Mouse (Mus musculus): Measurements from ENCODE around the gene Fam135a. TPM values are rescaled to one million over a fixed set of nuclear protein-coding genes. Genes with fewer than 3 reads are reported as not detected.

Fam135a gene
- total and polyA plus RNA-seq, 2 experiments from 2014 or later, result 22.0 to 38.0 TPM

DNA sequence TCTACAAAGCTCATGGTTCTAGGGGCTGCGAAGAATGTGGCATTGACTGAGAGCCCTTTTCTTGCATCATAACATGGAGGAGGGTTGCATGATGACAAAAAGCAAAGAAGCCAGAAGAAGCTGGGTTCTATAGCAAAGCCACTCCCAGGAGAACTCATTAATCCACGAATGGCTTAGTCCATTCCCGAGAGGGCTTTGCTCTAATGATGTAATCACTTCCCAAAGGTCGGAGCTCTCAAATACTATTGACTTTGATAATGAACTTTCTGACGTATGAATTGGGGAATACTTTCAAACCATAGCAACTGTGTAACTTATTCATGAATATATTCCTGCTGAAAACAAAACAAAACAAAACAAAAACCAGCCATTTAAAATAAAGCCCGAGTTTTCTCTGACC is 27.7 kb upstream of the Fam135a start:
- Histone ChIP-seq H3K27ac (ENCODE audit: low read depth, low read length) (no peak overlapping the region), H3K4me1 (ENCODE audit: insufficient read depth, low read length) (no peaks in the 10 kb centered on the region), H3K9me3 (ENCODE audit: low read length) (no peaks in the 10 kb centered on the region), H3K27me3 (ENCODE audit: insufficient read depth, low read length) (no peaks in the 10 kb centered on the region), H3K4me2 (ENCODE audit: low read depth, low read length, poor library complexity, severe bottlenecking) (no peak overlapping the region), H3K36me3 (ENCODE audit: insufficient read depth, low read length) (no peaks in the 10 kb centered on the region), H3K9ac (replicated peaks; ENCODE audit: low read length, poor library complexity, severe bottlenecking) (no peak overlapping the region), H3K4me3 (ENCODE audit: low read depth, low read length) (no peak overlapping the region)
- no peak for ATAC-seq (ENCODE audit: low FRiP score)
- 48% methylated on average over 6 of the region's 6 CpGs for WGBS
- no peak for TF ChIP-seq CTCF (IDR thresholded peaks at IDR 0.05)
- DNase-seq (ENCODE audit: low spot score), result no peak

DNA sequence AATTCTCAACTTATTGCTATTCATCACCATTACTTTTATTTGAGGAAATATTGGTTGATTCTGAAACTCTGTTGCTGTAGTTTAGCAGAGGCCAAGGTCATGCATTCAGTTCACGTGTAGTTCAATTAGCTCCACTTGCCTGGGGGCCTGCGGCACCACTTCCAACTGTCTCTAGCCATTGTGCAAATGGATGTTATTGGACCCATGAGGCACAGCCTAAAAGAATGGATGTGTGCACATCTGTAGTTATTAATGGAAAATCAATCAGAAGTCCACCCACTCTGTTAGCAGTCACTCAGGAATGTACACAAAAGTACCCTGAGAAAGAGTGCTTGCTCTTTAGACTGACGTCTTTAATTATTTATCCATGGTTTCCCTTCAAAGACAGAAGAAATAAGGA is 24.5 kb upstream of the Fam135a start:
- no peak overlapping the region for H3K4me3 ChIP-seq (ENCODE audit: low read depth, low read length)
- DNase-seq (ENCODE audit: low spot score) (no peak), ATAC-seq (ENCODE audit: low FRiP score) (no peak)
- no peak overlapping the region for H3K27ac ChIP-seq (ENCODE audit: low read depth, low read length)
- WGBS, result 85% methylated on average over 3 of the region's 3 CpGs
- H3K4me1 ChIP-seq (ENCODE audit: insufficient read depth, low read length), result no peaks in the 10 kb centered on the region
- no peaks in the 10 kb centered on the region for H3K36me3 ChIP-seq (ENCODE audit: insufficient read depth, low read length)
- H3K4me2 ChIP-seq (ENCODE audit: low read depth, low read length, poor library complexity, severe bottlenecking), result no peak overlapping the region
- TF ChIP-seq CTCF (IDR thresholded peaks at IDR 0.05), result no peak
- no peaks in the 10 kb centered on the region for H3K27me3 ChIP-seq (ENCODE audit: insufficient read depth, low read length)
- H3K9ac ChIP-seq (replicated peaks; ENCODE audit: low read length, poor library complexity, severe bottlenecking), result no peak overlapping the region
- H3K9me3 ChIP-seq (ENCODE audit: low read length), result no peaks in the 10 kb centered on the region

DNA sequence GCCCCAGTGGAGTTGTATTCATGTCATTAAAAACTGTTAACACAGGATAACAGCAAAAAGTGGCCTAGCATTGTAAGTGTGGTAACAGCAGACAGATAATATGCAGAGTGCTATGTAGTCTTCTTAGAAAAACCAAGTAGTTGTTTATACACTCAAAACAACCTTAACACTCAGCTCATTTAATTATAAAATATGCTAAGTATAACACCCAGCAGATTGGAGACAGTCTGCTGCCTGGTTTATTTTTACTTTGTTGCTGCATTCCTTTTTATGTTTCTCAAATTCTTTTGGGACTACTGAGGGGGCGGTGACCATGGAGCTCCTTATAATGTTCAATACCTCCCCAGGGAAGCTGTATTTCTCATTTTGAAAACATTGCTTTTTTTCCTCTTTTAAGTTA is 22.4 kb upstream of the Fam135a start:
- H3K9me3 ChIP-seq (ENCODE audit: low read length), result no peaks in the 10 kb centered on the region
- no peak overlapping the region for H3K9ac ChIP-seq (replicated peaks; ENCODE audit: low read length, poor library complexity, severe bottlenecking)
- H3K27ac ChIP-seq (ENCODE audit: low read depth, low read length), result no peak overlapping the region
- H3K27me3 ChIP-seq (ENCODE audit: insufficient read depth, low read length), result no peaks in the 10 kb centered on the region
- H3K4me3 ChIP-seq (ENCODE audit: low read depth, low read length), result no peak overlapping the region
- DNase-seq (ENCODE audit: low spot score) (no peak), ATAC-seq (ENCODE audit: low FRiP score) (no peak)
- 85% methylated on average over 1 of the region's 1 CpGs for WGBS
- H3K4me2 ChIP-seq (ENCODE audit: low read depth, low read length, poor library complexity, severe bottlenecking), result no peak overlapping the region
- TF ChIP-seq CTCF (IDR thresholded peaks at IDR 0.05), result no peak
- no peaks in the 10 kb centered on the region for H3K4me1 ChIP-seq (ENCODE audit: insufficient read depth, low read length)
- H3K36me3 ChIP-seq (ENCODE audit: insufficient read depth, low read length), result no peaks in the 10 kb centered on the region

DNA sequence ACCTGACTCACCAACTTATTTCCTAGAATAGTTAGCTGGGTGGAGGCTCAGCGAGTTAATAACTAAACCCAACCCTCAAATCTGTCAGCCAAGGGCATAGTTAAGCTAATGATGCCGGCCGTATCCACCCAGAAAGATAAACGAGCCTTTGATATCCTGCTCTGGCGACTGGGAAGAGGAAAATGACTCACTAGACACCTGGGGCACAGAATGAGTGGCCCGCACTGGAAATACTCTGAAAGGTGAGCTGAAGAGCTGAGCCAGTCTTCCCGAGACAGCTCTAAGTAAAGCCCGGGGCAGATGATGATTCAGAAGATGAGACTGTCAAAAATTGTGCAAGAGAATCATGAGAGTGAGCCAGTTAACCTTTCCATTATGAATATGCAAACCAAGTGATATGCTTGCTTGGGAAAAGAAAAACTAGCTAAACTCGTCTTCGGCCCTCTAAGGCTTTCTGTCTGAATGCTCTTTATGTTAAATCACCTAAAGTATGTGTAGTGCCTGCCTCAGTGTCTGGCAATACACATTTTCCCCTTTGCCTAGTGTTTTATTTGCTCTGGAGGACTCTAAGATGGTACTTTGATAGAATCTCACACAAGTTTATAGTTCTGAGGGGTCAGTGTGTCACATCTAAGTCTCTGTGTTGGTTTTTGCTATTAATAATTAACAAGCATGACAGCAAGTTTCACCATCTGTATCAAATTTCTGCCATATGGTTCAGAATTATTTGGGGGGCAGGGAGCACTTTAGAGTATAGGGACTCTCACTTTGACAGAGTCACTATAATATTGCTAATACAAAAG is 8.0 kb upstream of the Fam135a start:
- Histone ChIP-seq H3K4me3 (ENCODE audit: low read depth, low read length) (no peak overlapping the region), H3K9ac (replicated peaks; ENCODE audit: low read length, poor library complexity, severe bottlenecking) (no peak overlapping the region), H3K36me3 (ENCODE audit: insufficient read depth, low read length) (no peaks in the 10 kb centered on the region), H3K9me3 (ENCODE audit: low read length) (no peaks in the 10 kb centered on the region), H3K27ac (ENCODE audit: low read depth, low read length) (no peak overlapping the region), H3K4me1 (ENCODE audit: insufficient read depth, low read length) (no peaks in the 10 kb centered on the region), H3K27me3 (ENCODE audit: insufficient read depth, low read length) (no peaks in the 10 kb centered on the region), H3K4me2 (ENCODE audit: low read depth, low read length, poor library complexity, severe bottlenecking) (peak overlapping the region; percentile 42)
- TF ChIP-seq CTCF (IDR thresholded peaks at IDR 0.05), result no peak
- ATAC-seq (ENCODE audit: low FRiP score), result no peak
- no peak for DNase-seq (ENCODE audit: low spot score)
- 35% methylated on average over 10 of the region's 10 CpGs for WGBS

DNA sequence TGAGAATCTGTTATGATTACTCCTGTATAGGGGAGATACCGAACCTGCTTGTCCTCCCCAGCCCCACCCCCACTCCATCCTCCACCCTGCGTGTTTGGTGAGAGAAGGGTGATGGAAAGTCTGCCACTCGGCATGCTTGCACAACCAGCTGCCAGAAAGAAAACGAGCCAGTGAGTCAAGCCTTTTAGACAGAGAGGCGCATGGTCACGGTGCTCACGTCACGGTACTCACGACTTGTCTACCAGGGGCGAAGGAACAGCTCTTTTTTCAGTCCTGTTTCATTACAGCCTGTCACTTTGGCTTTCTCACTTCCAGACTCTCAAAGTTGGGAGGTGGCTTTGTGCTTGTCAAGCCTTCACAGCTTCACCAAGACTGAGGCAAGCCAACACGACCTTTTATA is 7.2 kb upstream of the Fam135a start:
- DNase-seq (ENCODE audit: low spot score) (peak; percentile 5), ATAC-seq (ENCODE audit: low FRiP score) (no peak)
- peak overlapping the region; percentile 42 for H3K4me2 ChIP-seq (ENCODE audit: low read depth, low read length, poor library complexity, severe bottlenecking)

DNA sequence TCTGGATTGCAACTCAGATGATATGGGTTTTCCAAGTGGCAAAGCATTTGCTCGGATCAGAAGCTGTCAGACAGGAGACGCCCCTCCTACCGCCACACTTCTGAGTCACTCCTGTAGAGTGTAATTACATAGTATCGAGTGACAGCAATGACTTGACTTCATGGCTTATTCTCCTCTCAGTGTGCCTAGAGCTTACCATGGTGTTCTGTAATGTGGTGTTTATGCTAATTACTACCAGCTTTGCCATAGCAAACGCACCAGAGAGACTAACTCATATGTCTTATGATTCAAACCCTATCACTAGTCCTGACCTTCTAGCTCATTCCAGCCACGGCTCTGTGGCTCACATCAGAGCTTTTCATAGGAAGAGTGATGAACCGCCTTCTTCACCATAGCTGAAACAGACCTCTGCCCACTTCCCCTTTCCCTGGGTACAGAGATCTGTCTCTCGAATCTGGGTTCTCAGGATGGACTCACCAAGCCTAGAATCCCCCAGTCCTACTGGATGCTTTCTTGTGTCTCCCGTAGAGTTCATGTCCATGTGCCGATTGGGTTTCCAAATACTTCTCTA is 2.5 kb upstream of the Fam135a start:
- H3K27me3 ChIP-seq (ENCODE audit: insufficient read depth, low read length), result no peaks in the 10 kb centered on the region
- no peaks in the 10 kb centered on the region for H3K4me1 ChIP-seq (ENCODE audit: insufficient read depth, low read length)
- no peaks in the 10 kb centered on the region for H3K9me3 ChIP-seq (ENCODE audit: low read length)
- no peak overlapping the region for H3K4me3 ChIP-seq (ENCODE audit: low read depth, low read length)
- H3K9ac ChIP-seq (replicated peaks; ENCODE audit: low read length, poor library complexity, severe bottlenecking), result no peak overlapping the region
- no peak overlapping the region for H3K4me2 ChIP-seq (ENCODE audit: low read depth, low read length, poor library complexity, severe bottlenecking)
- H3K27ac ChIP-seq (ENCODE audit: low read depth, low read length), result no peak overlapping the region
- H3K36me3 ChIP-seq (ENCODE audit: insufficient read depth, low read length), result no peaks in the 10 kb centered on the region
- ATAC-seq (ENCODE audit: low FRiP score) (no peak), DNase-seq (ENCODE audit: low spot score) (no peak)
- WGBS, result 81% methylated on average over 10 of the region's 10 CpGs
- TF ChIP-seq CTCF (IDR thresholded peaks at IDR 0.05), result no peak

More for the DNA sequence above, 7.2 kb upstream of the Fam135a start:
- Histone ChIP-seq H3K4me1 (ENCODE audit: insufficient read depth, low read length) (no peaks in the 10 kb centered on the region), H3K27ac (ENCODE audit: low read depth, low read length) (no peak overlapping the region), H3K36me3 (ENCODE audit: insufficient read depth, low read length) (no peaks in the 10 kb centered on the region), H3K9ac (replicated peaks; ENCODE audit: low read length, poor library complexity, severe bottlenecking) (no peak overlapping the region), H3K9me3 (ENCODE audit: low read length) (no peaks in the 10 kb centered on the region), H3K4me3 (ENCODE audit: low read depth, low read length) (no peak overlapping the region), H3K27me3 (ENCODE audit: insufficient read depth, low read length) (no peaks in the 10 kb centered on the region)
- 29% methylated on average over 11 of the region's 11 CpGs for WGBS
- no peak for TF ChIP-seq CTCF (IDR thresholded peaks at IDR 0.05)

Measured in midbrain, postnatal 0 days (tissue).